Mouse (Mus musculus) heart, embryonic 11.5 days (tissue): ENCODE results near the gene Reg3b. TPM values are rescaled to one million over a fixed set of nuclear protein-coding genes. Genes with fewer than 3 reads are reported as not detected.

Experiments
- ATAC-seq: fragments of 200-750 bp; cut with Nextera tagmentation; replicated peaks from 2 replicates; pipeline ENCODE4 v1.8.0; 2017; ENCODE audit warnings: moderate library complexity; ENCODE audit not compliant: insufficient number of reproducible peaks, low FRiP score, low TSS enrichment
- H3K27ac ChIP-seq: fragments of 300-500 bp; sonication (generic); 2 replicates; pipeline ENCODE4 v1.5.1; 2014; ENCODE audit warnings: mild to moderate bottlenecking, low read depth, low read length
- H3K27me3 ChIP-seq: fragments of 300-500 bp; sonication (generic); 2 replicates; pipeline ENCODE4 v1.6.1; 2014; ENCODE audit warnings: mild to moderate bottlenecking, low read length, mixed read lengths; ENCODE audit not compliant: control insufficient read depth, insufficient read depth
- H3K36me3 ChIP-seq: fragments of 300-500 bp; sonication (generic); 2 replicates; pipeline ENCODE4 v1.6.1; 2014; ENCODE audit warnings: mild to moderate bottlenecking, low read length, moderate library complexity, mixed read lengths; ENCODE audit not compliant: control insufficient read depth, insufficient read depth
- H3K4me1 ChIP-seq: fragments of 300-500 bp; sonication (generic); 2 replicates; pipeline ENCODE4 v1.6.1; 2014; ENCODE audit warnings: low read length; ENCODE audit not compliant: control insufficient read depth, insufficient read depth
- H3K4me2 ChIP-seq: fragments of 300-500 bp; sonication (generic); 2 replicates; pipeline ENCODE4 v1.6.1; 2014; ENCODE audit warnings: mild to moderate bottlenecking, moderate library complexity
- H3K4me3 ChIP-seq: fragments of 300-500 bp; sonication (generic); 2 replicates; pipeline ENCODE4 v1.5.1; 2014; ENCODE audit warnings: low read depth, low read length
- H3K9ac ChIP-seq: fragments of 300-500 bp; sonication (generic); 2 replicates; pipeline ENCODE4 v1.6.1; 2014; ENCODE audit warnings: mild to moderate bottlenecking, low read depth, low read length, moderate library complexity
- H3K9me3 ChIP-seq: fragments of 300-500 bp; sonication (generic); replicated peaks from 2 replicates; pipeline ENCODE4 v1.6.1; 2016; ENCODE audit warnings: low read length; ENCODE audit not compliant: control insufficient read depth
- WGBS: fragments of 180-500 bp; shearing (Covaris S2); extraction: QIAGEN DNeasy Blood & Tissue Kit; methylation state at CpG from one replicate; pipeline ENCODE4 v1.1.7; 2014; ENCODE audit not compliant: insufficient replicate concordance; 5-methylcytosine and 5-hydroxymethylcytosine counted together
- polyA plus RNA-seq: library from polyadenylated mRNA; unstranded; fragments of >200 nt; fragmentation: Nextera tagmentation; extraction: Ambion mirVana; gene quantifications from 2 replicates; pipeline ENCODE4 v1.2.1, GENCODE M21; 2014

Reg3b gene
- not detected in 2 replicates for polyA plus RNA-seq

GRCm38 (mm10) chr6:78370357-78370756 is at the start of gene Reg3b:
Gene Reg3b, plus strand, starts transcription at chr6:78370657.
- Histone ChIP-seq H3K4me3 (no peak within 1 kb of the TSS), H3K27ac (no peak within 1 kb of the TSS), H3K4me2 (no peak within 1 kb of the TSS), H3K27me3 (no peaks in the 10 kb centered on the region), H3K36me3 (no peaks in the 10 kb centered on the region), H3K9me3 (no peaks in the 10 kb centered on the region), H3K4me1 (no peaks in the 10 kb centered on the region), H3K9ac (no peak within 1 kb of the TSS)
- ATAC-seq = no peak
- 81% methylated on average over 2 of the region's 2 CpGs for WGBS

DNA sequence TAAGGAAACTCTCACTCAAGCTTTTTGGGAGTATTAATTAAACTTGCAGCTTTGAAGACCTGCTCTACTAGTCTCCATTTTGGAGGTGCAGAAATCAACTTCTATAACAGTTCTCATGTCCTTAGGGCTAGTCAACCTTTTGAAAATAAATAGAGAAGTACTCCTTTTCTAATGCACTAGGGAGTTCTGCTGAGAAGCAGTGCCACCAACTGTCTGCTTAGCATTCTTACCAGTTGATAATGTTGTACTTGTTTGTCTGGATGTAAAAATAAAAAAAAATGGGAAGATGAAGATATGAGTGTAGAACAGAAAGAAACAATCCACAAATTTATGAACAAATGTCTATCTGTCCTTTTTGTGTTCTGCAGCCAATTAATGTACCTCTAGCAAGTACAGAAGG is 42.7 kb upstream of the Reg3b start:
- Histone ChIP-seq H3K36me3 (no peaks in the 10 kb centered on the region), H3K4me3 (no peak overlapping the region), H3K4me1 (no peaks in the 10 kb centered on the region), H3K9ac (no peak overlapping the region), H3K27ac (no peak overlapping the region), H3K27me3 (no peaks in the 10 kb centered on the region), H3K4me2 (no peak overlapping the region), H3K9me3 (no peaks in the 10 kb centered on the region)
- ATAC-seq = no peak

GRCm38 (mm10) chr6:78329166-78329565 is 41.3 kb upstream of the Reg3b start:
- Histone ChIP-seq H3K9ac (no peak overlapping the region), H3K9me3 (no peaks in the 10 kb centered on the region), H3K36me3 (no peaks in the 10 kb centered on the region), H3K4me3 (no peak overlapping the region), H3K4me1 (no peaks in the 10 kb centered on the region), H3K27ac (no peak overlapping the region), H3K27me3 (no peaks in the 10 kb centered on the region), H3K4me2 (no peak overlapping the region)
- 69% methylated on average over 2 of the region's 2 CpGs for WGBS
- ATAC-seq = no peak

DNA sequence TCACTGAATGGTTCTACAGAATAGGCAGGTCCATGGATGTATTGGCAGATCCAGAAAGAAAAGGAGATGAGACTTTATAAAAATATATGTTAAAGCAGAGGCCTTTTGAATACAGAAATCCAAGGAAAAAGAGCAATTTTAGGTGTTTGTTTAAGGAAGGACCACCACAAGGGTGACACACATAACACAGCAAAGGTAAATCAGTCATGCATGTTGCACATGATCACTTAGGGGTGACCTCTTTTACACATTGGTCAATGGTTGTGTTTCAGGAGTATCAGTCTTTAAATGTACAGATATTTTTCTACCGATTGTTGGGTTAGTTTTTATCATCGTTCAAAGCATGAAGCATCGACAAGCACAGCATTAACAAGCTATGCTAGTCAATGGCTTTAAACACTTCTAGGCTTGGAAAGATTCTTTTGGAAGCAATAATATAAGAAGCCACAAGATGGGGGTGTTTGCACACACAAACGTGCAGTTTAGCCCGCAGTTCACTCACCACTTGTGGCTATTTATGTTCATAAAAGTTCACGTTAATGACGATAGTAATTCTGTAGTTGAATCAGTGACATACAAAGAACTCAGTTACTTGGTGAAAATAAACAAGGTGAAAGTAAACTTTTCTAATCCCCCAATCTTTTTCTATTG is 38.4 kb upstream of the Reg3b start:
- no peaks in the 10 kb centered on the region for H3K4me1 ChIP-seq
- 33% methylated on average over 7 of the region's 7 CpGs for WGBS
- no peaks in the 10 kb centered on the region for H3K27me3 ChIP-seq
- H3K9me3 ChIP-seq = no peaks in the 10 kb centered on the region
- H3K27ac ChIP-seq = no peak overlapping the region
- no peak overlapping the region for H3K4me3 ChIP-seq
- no peak overlapping the region for H3K9ac ChIP-seq
- no peaks in the 10 kb centered on the region for H3K36me3 ChIP-seq
- H3K4me2 ChIP-seq = no peak overlapping the region
- no peak for ATAC-seq

DNA sequence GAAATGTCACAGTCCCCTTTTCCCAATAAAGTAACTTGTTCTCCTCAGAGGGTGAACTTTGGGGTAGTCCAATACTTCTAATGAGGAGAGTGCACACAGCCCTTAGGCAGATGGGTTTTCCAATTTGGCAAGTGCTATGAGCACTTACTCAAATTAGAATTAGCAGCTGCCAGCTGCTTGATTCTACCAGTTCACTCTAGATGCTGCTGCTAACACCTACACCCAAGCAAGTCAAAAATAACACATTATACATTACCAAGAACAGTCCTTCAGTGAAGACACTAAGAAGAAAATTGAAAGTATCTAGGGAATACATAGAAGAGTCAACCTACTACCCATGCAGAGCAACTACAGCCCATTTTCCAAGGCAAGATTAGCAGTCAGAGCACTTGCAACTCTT is 30.2 kb upstream of the Reg3b start:
- no peaks in the 10 kb centered on the region for H3K27me3 ChIP-seq
- H3K36me3 ChIP-seq = no peaks in the 10 kb centered on the region
- H3K4me2 ChIP-seq = no peak overlapping the region
- H3K9me3 ChIP-seq = no peaks in the 10 kb centered on the region
- no peak overlapping the region for H3K27ac ChIP-seq
- no peak overlapping the region for H3K9ac ChIP-seq
- ATAC-seq = no peak
- H3K4me3 ChIP-seq = no peak overlapping the region
- no peaks in the 10 kb centered on the region for H3K4me1 ChIP-seq

DNA sequence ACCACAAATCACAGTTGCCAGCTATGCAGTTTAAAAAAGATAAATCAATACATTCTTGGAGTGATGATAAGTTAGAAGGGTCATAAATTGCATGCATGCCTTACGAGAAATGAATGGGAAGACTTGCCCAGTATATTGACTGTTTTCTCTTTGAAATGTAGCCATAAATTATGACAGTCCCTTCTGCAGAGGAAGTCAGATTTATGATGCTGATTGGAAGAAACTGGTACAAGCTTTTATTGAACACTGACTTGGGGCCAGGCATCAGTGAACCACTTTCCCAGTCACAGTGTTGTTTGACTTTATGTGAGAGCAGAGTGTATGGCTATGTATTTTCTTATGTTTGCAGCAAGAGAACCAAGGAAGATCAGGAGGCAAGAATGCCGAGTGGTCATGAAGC is 28.8 kb upstream of the Reg3b start:
- Histone ChIP-seq H3K4me3 (no peak overlapping the region), H3K4me2 (no peak overlapping the region), H3K9me3 (no peaks in the 10 kb centered on the region), H3K9ac (no peak overlapping the region), H3K27me3 (no peaks in the 10 kb centered on the region), H3K27ac (no peak overlapping the region), H3K4me1 (no peaks in the 10 kb centered on the region), H3K36me3 (no peaks in the 10 kb centered on the region)
- ATAC-seq = no peak
- 75% methylated on average over 2 of the region's 2 CpGs for WGBS

GRCm38 (mm10) chr6:78361971-78362563 is 8.4 kb upstream of the Reg3b start:
- Histone ChIP-seq H3K4me2 (no peak overlapping the region), H3K9ac (no peak overlapping the region), H3K4me3 (no peak overlapping the region), H3K4me1 (no peaks in the 10 kb centered on the region), H3K27me3 (no peaks in the 10 kb centered on the region), H3K27ac (no peak overlapping the region), H3K9me3 (no peaks in the 10 kb centered on the region), H3K36me3 (no peaks in the 10 kb centered on the region)
- no peak for ATAC-seq
- WGBS = 52% methylated on average over 2 of the region's 2 CpGs

DNA sequence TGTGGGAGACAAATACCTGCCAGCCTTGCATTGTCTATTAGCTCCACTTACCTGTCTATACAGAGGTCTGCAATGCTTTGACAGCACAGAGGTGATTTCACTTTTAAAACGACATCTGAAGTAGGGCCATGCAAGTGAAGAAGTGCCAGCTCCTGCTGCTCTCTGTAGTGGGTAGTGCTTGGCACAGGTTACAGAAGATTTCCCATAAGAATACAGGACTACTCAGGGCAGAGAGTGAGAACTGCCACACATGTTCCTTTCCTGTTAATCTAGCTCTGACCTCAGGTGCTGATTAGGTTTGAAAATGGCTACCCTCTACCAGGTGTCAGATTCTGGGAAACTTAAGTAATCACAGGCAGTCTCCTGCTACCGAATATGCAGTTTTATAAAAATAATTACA is 8.3 kb downstream of the Reg3b start, which contains the start of gene Reg3d:
Gene Reg3d (minus strand): TSS at position 101 of the 400 bp plus-strand sequence.
- no peaks in the 10 kb centered on the region for H3K27me3 ChIP-seq
- no peaks in the 10 kb centered on the region for H3K36me3 ChIP-seq
- WGBS = 57% methylated on average over 2 of the region's 2 CpGs
- no peaks in the 10 kb centered on the region for H3K9me3 ChIP-seq
- no peak within 1 kb of the TSS for H3K9ac ChIP-seq
- no peak for ATAC-seq
- H3K27ac ChIP-seq = no peak within 1 kb of the TSS
- no peak within 1 kb of the TSS for H3K4me3 ChIP-seq
- no peaks in the 10 kb centered on the region for H3K4me1 ChIP-seq
- no peak within 1 kb of the TSS for H3K4me2 ChIP-seq

DNA sequence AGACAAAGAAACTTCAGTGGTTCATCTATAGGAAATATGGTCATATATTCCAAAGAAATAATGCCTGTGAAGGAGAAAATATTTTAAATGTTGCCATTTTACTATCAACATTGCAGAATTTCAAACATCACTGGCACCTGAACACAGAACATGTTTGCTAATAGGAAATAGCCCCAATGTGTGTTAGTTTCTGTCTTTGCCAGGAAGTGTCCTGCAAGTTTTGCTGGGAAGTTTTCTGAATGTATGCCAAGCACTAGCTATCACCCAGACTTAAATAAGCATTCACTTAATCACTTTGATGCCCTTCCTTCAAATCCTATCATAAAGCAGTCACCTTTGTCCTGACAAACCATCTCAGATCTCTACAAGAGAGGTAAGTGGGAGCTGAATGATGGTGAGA is 10.0 kb downstream of the Reg3b start, which contains the start of gene Reg3a:
Gene Reg3a (plus strand): TSS at position 301 of the 400 bp plus-strand sequence.
- Histone ChIP-seq H3K27me3 (no peaks in the 10 kb centered on the region), H3K4me2 (no peak within 1 kb of the TSS), H3K27ac (no peak within 1 kb of the TSS), H3K9ac (no peak within 1 kb of the TSS), H3K9me3 (no peaks in the 10 kb centered on the region), H3K36me3 (no peaks in the 10 kb centered on the region), H3K4me3 (no peak within 1 kb of the TSS), H3K4me1 (no peaks in the 10 kb centered on the region)
- no peak for ATAC-seq
